Mouse (Mus musculus) frontal cortex, postnatal 14 days (tissue): Measurements from ENCODE around the gene Ift43.
A peak's percentile ranks its signal among the peaks of the same experiment; 100 is the strongest.

ENCODE experiments used
- DNase-seq, 2 experiments: peaks; one replicate each; pipeline ENCODE4 v3.0.0; 2022; ENCODE audit warnings: low spot score in 2 of 2

Ift43 gene

DNA sequence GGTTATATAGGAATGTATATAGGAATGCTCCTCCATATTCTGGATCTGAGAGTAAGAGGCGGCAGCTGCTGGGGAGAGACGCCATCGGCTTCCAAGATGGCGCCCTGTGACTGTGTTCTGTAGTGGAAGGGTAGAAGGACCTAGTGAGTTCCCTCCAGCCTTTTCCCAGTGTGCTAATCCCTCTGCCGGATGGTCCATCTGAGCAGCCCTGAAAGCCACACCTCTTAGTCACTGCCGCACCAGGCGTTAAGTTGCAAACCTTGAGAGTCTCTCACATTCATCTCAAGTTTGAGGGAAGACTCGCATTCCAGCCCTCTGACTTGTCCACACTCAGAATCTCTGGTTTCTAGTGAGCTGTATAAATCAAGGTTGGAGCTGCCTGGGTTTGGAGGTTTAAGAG, 46.7 kb downstream of the Ift43 start:
- no peak for DNase-seq

DNA sequence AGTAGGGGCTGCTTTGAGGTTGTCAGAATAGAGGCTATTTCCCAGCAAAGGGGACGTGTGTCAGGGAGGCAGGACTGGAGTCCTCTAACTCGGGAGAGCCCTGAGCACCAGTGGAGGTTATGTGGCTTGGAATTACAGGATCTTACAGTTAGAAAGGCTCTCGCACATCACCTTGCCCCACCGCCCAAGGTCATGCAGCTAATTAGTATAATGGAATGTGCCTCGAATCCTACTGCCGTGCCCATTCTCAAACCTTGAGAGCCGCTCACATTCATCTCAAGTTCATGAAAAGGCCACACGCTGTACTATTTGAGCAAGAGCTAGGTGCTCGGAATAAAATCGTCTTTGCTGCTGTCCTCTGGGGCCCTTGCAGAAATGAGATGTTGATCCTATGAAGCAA, 47.4 kb downstream of the Ift43 start:
- DNase-seq, result no peak

DNA sequence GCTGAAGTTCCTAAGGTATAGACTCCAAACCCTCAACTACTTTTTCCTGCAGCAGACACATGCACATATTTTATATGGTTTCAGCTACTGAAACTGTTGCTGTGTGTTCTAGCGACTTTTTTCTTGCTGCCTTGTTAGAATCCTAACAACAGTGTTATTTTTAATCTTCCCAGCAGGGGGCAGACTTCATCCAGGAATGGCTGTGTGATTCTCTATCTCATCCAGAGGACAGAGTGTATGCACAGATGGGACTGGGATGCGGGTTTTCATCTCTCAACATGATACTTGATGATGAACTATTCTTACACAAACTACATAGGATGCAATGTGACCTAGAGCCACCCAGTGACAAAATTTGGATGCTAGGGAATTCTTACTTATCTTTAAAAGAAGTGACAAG, 50.5 kb downstream of the Ift43 start:
- peak in 1 of 2 experiments; percentile 52 for DNase-seq

DNA sequence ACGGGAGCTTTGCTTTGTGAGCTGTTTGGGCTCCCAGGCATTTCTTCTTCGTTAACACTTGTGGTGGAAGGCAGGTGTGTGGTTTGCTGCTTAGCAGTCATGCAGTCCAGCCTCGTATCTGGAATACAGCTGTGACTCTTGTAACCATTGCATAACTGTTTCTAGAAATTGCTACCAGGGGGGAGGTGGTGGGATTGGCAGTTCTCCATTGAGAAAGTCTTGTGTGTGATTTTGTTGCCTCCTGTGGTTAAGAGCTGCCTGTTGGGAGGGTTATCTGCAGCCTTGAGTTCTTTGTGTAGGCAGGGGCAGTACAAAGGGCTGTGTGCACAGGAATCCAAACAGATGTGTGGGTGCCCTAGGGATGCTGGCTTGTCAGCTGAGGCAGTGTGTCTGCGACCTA, 53.4 kb downstream of the Ift43 start:
- DNase-seq, result no peak

DNA sequence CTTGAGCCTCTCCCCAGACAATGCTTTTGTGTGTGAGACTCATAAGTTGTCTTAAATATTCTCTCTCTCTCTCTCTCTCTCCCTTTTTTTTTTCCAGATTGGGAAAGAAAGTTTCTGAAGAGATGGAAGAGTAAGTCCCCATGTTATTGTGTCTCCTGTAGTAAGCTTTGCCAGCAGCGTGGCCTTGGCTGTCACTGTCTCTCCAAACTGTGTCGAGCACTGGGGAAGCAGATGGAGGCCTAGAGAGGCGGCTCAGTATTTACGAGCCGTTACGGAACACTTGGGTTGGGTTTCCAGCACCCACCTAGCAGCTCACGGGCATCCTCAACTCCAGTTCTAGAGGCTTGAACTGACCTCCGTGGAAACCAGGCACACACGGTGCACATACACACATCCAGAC, 56.4 kb downstream of the Ift43 start:
- DNase-seq, result no peak

DNA sequence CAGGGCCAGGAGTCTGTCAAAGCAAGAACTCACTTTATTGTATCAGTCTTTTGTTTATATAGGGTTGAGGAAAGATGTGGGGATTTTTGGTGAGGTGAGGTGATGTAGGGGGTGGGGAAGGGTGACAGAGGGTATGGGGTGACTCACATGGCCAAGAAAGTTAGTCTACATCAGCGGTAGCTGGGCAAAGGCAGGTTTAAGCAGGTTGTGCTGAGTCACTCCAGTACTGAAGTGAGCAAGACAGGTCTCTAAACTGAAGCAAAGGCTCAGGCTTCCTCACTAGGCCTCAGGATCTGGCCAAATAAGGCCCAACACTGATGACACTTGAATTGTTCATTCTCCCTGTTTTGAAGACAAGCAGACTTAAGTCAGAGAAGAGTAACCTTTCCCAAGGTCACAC, 60.0 kb downstream of the Ift43 start:
- no peak for DNase-seq

DNA sequence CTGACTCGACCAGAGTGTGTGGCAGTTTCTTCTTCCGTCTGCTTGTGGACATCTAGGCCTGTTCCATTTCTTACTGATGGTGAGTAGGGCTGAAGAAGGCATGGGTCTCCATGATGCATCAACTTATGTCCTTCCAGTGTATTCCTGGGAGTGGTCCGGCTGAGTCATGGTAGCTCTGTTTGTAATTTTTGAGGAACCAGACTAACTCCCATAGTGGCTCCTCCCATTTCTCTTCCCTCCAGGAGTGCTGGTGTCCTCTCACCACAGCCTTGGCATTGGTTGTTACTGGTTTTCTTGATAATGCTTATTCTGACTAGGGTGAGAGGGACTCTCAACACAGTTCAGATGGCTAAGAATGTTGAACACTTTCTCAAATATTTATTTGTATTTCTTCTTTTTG, 63.9 kb downstream of the Ift43 start:
- DNase-seq, result no peak

DNA sequence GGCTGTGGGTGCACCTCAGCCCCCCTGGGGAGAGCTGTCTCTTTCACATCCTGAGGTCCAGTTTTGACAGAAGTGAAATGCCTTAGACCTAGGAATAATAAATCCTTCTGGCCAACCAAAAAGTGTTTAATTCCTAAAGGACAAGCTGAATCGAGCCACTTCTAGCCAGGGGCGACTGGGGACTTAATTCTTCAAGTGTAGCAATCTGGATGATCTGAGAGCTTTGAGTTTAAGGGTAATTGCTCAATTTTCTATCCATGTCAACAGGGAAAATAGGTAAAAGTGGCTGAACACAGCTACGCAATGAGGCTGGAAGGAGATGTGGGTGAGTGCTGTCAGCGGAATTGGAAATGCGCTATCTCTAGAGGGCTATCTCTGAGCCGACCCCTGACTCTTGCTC, 65.9 kb downstream of the Ift43 start:
- no peak for DNase-seq

DNA sequence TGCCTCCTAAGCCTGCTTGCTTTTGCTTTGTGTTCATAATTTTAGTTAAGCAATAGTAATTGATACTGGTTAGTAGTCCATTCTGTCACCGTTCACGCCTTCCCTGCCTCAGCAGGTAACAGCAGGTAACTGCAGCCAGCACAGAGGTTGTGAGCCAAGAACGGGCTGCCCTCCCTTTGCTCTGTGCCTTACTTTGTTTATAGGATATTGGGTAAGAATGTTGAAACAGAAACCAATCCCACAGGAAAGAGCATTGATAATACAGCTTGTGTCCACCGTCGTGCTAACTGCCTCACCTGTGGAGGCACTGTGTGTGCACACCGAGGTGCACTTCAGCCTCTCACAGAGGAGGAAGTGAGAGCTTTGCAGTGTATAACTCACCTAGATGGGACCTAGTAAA, 66.7 kb downstream of the Ift43 start:
- no peak for DNase-seq

DNA sequence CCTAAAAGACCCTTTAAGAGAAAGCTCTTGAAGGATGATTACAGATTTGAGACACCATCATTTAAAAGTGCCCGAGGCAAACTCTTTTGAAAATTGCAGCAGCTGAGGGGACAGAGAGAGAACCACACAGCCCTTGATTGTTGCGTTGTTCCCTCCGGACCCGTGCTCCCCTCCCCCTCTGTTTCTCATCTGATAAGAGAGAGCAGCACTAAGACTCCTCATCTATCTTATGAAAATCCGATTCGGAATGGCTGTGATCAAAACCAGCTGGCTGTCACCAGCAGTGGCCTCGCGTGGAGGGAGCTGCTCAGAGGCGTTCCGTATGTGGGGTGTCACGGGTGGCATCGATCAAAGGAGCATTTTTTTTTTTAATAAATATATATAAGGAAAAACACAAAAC, 69.6 kb downstream of the Ift43 start:
- no peak for DNase-seq

DNA sequence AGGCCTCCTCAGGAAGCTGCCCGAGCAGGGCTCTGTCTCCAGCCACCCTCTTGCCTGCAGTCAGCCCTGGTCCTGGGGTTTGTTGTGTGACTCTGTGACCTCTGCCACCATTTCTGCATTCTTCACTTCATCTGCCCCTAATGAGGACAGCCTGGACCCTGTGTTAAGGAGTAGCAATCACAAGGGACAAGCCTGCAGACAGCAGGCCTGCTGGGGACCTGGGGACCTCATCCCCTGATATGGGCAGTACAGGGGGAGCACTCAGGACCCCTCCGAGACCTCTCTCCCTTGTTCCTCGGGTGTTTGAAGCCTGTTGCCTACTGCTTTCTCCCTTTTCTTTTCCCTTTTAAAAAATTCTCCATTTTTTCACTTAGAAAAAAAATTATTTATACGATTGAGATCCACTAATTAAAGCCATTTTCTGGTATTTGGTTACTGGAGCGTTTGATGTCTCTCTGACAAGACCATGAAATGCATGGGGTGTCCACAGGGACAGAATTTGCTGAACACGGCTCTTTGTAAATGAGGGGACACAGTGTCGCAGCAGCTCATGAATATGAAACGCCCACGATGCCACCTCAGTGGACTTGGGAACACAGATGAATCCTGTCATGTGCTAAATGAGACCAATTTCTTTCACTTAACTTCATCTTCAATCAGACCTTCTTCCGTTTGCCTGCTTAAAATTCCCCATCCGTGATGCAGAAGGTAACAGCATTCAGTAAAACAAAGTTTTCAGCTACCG, 71.0 kb downstream of the Ift43 start:
- no peak for DNase-seq

DNA sequence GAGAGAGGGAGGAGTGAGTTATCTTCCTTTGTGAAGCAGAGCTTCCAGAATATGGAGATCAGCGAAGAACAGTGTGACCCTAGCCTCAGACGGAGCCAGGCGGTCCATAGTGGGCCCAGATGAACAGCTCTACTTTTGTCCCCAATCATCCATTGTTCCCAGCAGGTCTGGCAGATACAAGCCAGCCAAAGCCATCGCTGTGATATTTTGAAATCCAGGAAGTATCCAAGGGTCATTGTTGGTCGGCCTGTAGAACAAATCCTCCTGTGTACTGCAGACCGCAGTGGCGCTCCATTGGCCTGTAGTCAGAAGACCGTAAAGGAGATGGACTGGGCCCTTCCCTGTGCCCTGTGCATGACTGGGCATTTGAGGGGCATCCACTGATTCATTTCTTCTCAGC, 72.8 kb downstream of the Ift43 start:
- DNase-seq, result no peak

DNA sequence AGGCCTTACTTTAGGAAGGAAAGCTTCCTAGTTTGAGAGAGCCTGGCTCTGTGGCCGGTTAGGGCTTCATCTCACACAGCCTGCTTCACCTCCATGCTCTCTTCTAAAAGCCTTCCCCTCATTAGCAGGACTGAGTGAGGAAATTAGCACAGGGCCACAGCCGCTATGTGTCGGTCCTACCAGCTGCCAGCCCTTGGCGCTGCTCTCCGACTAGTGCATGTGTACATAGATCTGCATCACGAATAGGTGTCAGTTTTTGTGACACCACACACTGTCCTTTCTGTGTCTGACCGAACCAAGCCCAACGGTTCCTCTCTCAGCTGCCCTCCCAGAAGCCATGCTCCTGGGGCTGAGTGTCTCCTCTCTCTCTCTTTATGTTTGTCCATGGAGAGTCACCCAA, 74.8 kb downstream of the Ift43 start:
- DNase-seq, result no peak

DNA sequence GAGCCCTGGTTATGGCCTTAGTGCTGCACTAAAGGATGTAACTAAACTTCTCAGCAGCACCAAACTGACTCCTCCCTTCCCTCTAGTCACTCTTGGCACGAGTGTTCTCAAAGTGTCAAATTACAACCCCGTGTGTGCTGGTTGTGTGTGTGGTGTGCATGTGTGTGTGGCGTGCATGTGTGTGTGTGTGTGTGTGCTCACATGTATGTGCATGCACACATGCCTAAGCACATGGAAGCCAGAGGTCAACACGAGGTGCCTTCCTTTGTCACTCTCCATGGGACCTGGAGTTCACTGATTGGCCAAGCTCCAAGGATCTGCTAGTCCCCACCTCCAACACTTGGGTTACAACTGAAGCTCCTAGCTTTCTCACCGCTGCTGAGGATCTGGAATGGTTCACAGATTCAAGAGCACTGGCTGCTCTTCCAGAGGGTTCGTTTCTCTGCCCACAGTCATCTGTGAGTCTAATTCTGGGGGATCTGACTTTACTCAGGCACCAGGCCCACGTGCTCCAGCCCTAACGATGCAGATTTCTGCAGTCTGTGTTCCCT, 75.6 kb downstream of the Ift43 start:
- DNase-seq, result no peak

DNA sequence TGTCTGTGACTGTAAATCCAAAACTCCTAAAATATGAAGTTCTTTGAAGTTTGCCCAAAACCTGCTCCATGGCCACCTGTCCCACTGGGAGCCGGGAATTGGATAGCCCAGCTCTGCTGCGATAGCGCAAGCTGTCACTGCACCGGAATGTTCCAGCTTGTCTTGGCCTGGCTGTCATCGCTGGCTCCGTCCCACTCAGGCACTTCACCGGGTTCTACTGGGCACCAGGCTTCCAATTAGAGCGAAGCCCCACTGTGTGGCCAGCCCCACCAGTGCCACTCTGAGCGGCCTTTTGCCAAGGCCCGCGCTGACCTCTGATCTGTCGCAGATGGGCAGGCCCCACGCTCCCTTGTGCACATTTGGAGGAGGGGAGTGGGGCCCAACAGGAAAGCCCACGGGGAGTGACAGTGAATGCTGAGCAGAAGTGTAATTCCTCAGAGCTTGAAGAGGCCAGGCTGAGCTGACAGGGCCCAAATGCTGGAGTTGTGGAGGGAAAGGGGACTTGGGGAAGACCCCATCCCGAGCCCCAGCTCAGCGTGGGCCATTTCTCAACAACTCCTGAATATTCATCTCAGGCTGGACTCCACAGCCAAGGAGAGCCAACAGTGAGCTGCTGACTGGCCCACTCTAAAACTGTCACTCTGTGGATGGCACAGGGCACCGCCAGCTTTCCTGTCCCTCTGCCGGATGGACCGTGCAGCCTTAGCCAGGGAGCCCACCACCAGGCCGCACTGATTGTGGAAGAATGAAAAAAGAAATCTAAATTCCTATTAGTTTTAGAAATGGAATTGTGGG, 76.5 kb downstream of the Ift43 start:
- DNase-seq, result peak; percentile 36 to 49

DNA sequence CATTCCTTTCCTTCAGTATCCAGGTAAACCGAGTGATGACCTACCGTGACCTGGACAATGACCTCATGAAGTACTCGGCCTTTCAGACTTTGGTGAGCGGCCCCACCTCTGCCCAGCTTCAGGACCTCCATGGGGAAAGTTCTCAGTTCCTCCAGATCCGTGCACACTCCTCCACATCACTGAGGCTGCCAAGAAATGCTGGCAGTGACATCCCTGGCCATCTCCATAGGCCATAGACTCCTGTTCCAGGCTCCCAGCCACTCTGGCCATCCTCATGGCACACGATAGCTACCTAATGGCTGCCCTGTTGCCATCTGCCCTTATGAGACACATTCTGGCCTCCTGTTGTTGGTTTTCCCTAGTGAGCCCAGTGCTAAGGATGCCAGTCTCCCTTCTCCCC, 79.1 kb downstream of the Ift43 start:
- DNase-seq, result no peak

DNA sequence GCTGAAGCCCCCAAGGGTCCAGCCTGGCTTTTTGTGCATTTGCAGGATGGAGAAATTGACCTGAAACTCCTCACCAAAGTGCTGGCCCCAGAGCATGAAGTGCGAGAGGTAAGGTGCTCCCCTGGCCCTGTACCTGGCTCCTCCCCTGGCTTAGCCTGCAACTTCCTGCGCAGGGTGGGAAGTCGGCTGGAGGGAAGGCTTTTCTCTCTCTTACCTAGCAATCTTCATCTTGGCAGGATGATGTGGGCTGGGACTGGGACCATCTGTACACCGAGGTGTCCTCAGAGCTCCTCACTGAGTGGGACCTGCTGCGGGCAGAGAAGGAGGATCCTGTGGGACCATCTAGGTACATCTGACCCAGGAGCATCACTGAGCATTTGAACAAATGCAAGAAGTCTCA, 79.6 kb downstream of the Ift43 start:
- no peak for DNase-seq

DNA sequence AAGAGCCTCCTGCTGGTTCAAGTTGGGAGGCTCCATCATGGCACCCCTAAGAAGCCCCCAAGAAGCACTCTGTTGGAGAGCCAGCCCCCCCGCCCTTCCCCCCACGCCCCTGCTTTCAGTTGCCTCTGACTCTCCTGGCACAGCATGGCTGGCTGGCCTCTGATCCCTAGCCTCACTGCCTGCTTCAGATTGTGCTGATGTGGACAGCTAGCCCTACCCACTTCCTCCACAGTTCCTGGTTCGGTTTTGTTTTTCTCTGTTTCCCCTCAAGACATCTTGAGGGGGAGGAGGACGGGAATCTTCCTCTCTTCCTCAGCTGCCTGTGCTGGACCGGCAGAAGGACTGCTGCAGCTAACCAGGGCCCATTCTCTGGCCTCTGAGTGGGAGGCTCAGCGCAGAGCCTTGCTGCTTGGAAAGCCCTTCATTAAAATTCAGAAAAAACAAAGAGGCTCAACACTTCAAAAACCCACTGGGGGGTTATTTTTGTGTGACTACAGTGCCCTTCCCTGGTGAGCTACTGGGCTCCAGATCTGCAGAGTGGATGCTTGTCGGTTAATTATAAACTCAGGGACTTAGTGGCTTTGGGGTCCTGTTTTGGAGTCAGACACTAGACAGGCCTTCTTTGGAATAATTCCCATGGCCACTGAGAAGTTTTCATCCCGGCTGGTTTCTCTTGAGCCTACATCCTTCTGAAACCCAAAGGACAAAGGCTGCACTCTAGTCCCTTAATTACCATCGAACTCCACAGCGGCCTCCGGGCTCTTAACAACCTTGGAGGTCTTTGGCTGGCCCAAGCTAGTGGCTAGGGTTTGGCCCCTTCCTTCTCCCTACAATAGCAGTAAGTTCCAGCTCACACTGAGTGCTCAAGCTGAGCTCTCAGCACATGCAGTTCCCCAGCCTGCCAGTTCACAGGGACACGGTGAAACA, 80.8 kb downstream of the Ift43 start:
- DNase-seq, result no peak

DNA sequence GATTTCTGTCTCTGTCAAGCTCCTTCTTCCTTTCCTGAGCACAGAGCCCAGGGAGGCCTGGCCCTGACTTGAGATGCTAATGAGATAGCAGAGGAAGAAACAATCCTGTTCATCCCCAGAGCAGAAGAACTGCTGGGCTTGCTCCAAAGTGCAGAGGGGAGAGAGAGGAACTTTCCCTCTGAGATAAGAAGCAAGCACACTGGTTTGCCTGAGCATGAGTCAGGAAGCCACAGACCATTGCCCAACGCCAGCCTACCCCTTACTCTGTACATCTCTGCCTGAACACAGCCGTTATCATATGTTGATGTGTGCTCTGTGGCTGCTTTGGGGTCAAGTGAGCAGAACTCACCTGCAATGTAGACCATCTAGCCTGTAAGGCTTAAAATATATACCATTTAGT, 83.9 kb downstream of the Ift43 start:
- no peak for DNase-seq

DNA sequence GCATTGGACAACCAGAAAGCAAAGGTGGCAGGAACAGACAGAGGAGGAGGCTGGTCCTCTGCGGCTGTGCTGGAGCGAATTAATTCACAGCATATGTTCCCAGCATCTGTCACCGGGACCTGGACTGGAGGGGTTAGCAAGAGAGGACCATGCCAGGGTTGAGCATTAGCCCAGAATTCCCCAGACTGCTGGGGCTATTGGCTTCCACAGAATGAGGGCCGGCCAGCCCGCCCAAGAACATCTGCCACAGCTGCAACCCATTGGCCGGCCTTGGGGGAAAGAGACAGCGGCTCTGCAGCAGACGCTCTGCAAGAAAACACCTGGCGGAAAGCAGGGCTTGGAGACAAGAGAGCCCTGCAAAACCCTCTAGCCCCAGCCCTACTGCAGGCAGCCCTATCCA, 84.7 kb downstream of the Ift43 start:
- DNase-seq, result no peak

DNA sequence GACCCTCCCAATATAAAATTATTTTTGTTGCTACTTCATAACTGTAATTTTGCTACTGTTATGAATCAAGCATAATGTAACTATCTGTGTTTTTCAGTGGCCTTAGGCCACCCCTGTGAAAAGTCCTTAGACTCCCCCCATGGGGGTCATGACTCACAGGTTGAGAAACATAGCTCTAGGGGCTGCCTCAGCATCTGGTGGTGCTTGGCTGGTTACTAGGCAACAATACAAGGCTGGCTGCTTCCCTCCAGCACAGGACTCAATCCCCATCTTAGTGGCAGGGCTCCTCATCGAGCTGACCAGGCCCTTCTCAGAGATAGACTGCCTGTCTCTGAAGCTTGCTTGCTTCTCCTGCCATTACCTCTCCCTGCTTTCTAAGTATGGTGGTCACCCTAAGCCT, 86.4 kb downstream of the Ift43 start:
- no peak for DNase-seq

DNA sequence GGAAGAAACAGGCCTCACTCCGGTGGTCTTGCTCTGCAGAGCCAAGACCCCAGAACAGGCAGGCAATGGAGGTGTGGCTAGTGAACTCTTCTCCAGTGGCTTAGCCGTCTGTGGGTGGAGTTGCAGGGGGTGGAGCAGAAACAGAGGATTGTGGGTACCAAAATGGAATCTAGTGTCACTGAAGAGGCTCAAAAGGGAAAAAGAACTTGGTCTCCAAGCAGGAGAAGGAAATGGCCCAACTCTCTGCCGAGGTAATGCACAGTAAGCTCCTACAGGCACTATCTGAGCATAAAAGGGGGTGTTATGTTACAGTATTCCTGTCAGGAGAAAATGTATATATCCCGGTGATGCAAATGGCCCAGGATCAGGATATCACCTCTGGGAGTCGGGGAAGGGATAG, 86.9 kb downstream of the Ift43 start:
- no peak for DNase-seq
